Mouse (Mus musculus) liver, postnatal 0 days (tissue): ENCODE data around the gene Slc2a8.

Experiments
- CTCF ChIP-seq: sonication (generic); IDR thresholded peaks from 2 replicates; pipeline ENCODE4 v1.5.1; 2016; ENCODE audit warnings: antibody characterized with exemption, low read depth
- EP300 ChIP-seq: IDR thresholded peaks from 2 replicates; pipeline ENCODE4 v1.6.1; 2016; ENCODE audit warnings: antibody characterized with exemption, low read depth, mild to moderate bottlenecking

GRCm38 (mm10) chr2:32963981-32964380 is 17.9 kb downstream of the Slc2a8 start:
- TF ChIP-seq CTCF (no peak), EP300 (no peak)
